Mouse (Mus musculus) limb, embryonic 14.5 days (tissue): ENCODE measurements around the gene Zfp423. TPM values are rescaled to one million over a fixed set of nuclear protein-coding genes. Genes with fewer than 3 reads are reported as not detected.

Experiments
- ATAC-seq: fragments of 200-750 bp; cut with Nextera tagmentation; 2 replicates; pipeline ENCODE4 v1.8.0; 2017; ENCODE audit warnings: low read depth, moderate number of reproducible peaks, moderate TSS enrichment; ENCODE audit not compliant: low FRiP score
- DNase-seq: peaks from one replicate; pipeline ENCODE4 v3.0.0-alpha.2; 2015; ENCODE audit warnings: low spot score
- H3K27ac ChIP-seq: fragments of 300-500 bp; sonication (generic); replicated peaks from 2 replicates; pipeline ENCODE4 v1.5.1; 2014; ENCODE audit warnings: low read depth, mild to moderate bottlenecking, low read length, moderate library complexity, mixed read lengths
- H3K27me3 ChIP-seq: fragments of 300-500 bp; sonication (generic); 2 replicates; pipeline ENCODE4 v1.6.1; 2014; ENCODE audit warnings: low read length, mixed read lengths; ENCODE audit not compliant: control insufficient read depth, insufficient read depth
- H3K36me3 ChIP-seq: fragments of 300-500 bp; sonication (generic); 2 replicates; pipeline ENCODE4 v1.6.1; 2014; ENCODE audit warnings: mild to moderate bottlenecking, low read length, moderate library complexity, mixed read lengths; ENCODE audit not compliant: control insufficient read depth, insufficient read depth
- H3K4me1 ChIP-seq: fragments of 300-500 bp; sonication (generic); 2 replicates; pipeline ENCODE4 v1.6.1; 2014; ENCODE audit warnings: antibody characterized with exemption, low read length, mixed read lengths; ENCODE audit not compliant: control insufficient read depth, insufficient read depth
- H3K4me2 ChIP-seq: fragments of 300-500 bp; sonication (generic); replicated peaks from 2 replicates; pipeline ENCODE4 v1.6.1; 2014; ENCODE audit warnings: low read depth, mild to moderate bottlenecking, low read length, moderate library complexity; ENCODE audit not compliant: severe bottlenecking
- H3K4me3 ChIP-seq: fragments of 300-500 bp; sonication (generic); replicated peaks from 2 replicates; pipeline ENCODE4 v1.5.1; 2014; ENCODE audit warnings: low read length
- H3K9ac ChIP-seq: fragments of 300-500 bp; sonication (generic); 2 replicates; pipeline ENCODE4 v1.6.1; 2014; ENCODE audit warnings: mild to moderate bottlenecking, low read depth, low read length, moderate library complexity; ENCODE audit not compliant: severe bottlenecking
- H3K9me3 ChIP-seq: fragments of 300-500 bp; sonication (generic); 2 replicates; pipeline ENCODE4 v1.6.1; 2016; ENCODE audit warnings: low read length; ENCODE audit not compliant: control insufficient read depth
- POLR2A ChIP-seq: fragments of 200-500 bp; IDR thresholded peaks from 2 replicates; pipeline ENCODE4 v1.8.0; 2012; ENCODE audit warnings: inconsistent platforms, mild to moderate bottlenecking, moderate library complexity, borderline replicate concordance; ENCODE audit not compliant: insufficient read depth, insufficient read length; ENCODE audit errors: extremely low read depth
- WGBS: fragments of 180-500 bp; shearing (Covaris S2); extraction: QIAGEN DNeasy Blood & Tissue Kit; methylation state at CpG from one replicate; pipeline ENCODE4 v1.1.7; 2014; 5-methylcytosine and 5-hydroxymethylcytosine counted together
- polyA plus RNA-seq, 2 experiments: library from polyadenylated mRNA; depleted of rRNA in 1 of 2; stranded (reverse) in 1 of 2; unstranded in 1 of 2; fragments of >200 nt; fragmentation: Nextera tagmentation in 1 of 2; extraction: Ambion mirVana in 1 of 2; gene quantifications; 2 replicates each; pipeline versions ENCODE4 v1.2.1 to v1.2.3; 2012 to 2014

The Zfp423 gene
- polyA plus RNA-seq, 2 experiments: 24.4 to 46.4 TPM

DNA sequence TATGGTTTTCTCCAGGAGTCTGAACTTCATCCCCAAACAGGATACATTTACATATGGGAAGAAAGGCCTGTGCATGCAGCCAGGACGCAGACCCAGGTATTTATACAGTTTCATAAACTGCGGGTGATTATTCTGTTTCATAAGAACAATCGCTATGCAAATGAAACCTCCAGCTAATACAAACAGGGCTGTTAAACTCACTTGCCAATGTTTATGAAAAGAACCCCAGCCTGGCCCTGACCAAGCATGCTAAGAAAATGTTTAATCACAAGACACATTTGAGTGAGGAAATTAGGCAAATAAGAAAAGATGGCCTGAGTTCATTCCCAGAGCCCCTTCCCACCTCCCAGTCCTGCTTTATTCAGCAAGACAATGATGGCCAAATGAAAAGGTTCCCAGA, 22.2 kb downstream of the Zfp423 start:
- H3K27ac ChIP-seq: no peak overlapping the region
- DNase-seq (no peak), ATAC-seq (no peak)
- H3K4me2 ChIP-seq: no peak overlapping the region
- H3K4me1 ChIP-seq: peaks cover 66% of the 10 kb centered on the region
- no peak for TF ChIP-seq POLR2A
- no peaks in the 10 kb centered on the region for H3K27me3 ChIP-seq
- H3K4me3 ChIP-seq: no peak overlapping the region
- no peaks in the 10 kb centered on the region for H3K36me3 ChIP-seq
- H3K9me3 ChIP-seq: no peaks in the 10 kb centered on the region
- 60% methylated on average over 3 of the region's 3 CpGs for whole genome bisulfite sequencing
- no peak overlapping the region for H3K9ac ChIP-seq

DNA sequence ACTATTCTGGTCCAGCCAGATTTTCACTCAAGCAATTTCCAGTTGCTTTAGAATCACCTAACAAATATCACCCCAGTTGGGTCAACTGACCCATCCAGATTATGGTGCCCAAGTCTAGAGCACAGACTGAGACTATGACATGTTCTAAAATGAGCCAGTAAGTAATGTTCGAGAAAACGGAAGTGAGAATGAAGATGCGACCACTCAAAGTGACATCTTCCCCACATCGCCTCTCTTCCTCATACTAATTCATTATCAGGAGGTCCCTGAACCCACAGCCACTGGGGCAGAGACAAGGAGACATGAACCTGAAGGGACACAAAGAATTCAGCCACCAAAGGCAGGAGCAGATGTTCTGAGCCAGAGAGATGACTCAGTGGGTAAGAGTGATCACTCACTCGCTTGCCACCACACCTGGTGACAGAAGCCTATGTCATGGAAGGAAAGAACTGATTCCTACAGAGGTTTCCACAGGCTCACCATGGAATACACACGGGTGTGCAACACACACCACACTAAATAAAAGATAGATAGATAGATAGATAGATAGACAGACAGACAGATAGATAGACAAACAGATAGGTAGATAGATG, 24.2 kb downstream of the Zfp423 start:
- ATAC-seq: no peak
- Histone ChIP-seq H3K4me1 (peaks cover 79% of the 10 kb centered on the region), H3K4me2 (no peak overlapping the region), H3K9me3 (no peaks in the 10 kb centered on the region), H3K27me3 (no peaks in the 10 kb centered on the region), H3K36me3 (no peaks in the 10 kb centered on the region), H3K9ac (no peak overlapping the region), H3K4me3 (no peak overlapping the region), H3K27ac (no peak overlapping the region)
- no peak for DNase-seq
- TF ChIP-seq POLR2A: no peak
- 91% methylated on average over 6 of the region's 6 CpGs for WGBS

DNA sequence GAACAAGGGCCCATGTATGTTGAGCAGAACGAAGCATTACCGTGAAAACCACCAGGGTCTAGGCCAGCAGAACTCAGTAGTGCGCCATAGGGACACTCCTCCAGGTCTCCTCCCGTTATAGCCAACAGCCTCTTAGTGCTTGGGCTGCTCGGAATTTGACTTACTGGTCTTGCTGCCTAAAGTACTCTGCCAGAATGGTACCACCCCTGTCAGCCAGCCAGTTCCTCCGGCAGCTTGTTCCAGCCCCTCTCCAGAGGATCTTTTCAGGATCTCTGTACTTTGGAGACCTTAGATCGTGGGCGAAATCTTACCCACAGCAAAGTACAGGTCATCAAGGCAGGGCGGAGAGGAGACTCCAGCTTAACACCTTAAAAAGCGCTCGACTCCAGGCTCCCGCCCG, 25.2 kb downstream of the Zfp423 start:
- Histone ChIP-seq H3K9me3 (no peaks in the 10 kb centered on the region), H3K27ac (no peak overlapping the region; the same call in 1 of the 2 replicates), H3K36me3 (no peaks in the 10 kb centered on the region), H3K4me2 (no peak overlapping the region), H3K27me3 (no peaks in the 10 kb centered on the region), H3K4me3 (no peak overlapping the region), H3K4me1 (peaks cover 76% of the 10 kb centered on the region), H3K9ac (no peak overlapping the region)
- WGBS: 53% methylated on average over 13 of the region's 13 CpGs
- DNase-seq: no peak
- no peak for ATAC-seq
- TF ChIP-seq POLR2A: no peak

DNA sequence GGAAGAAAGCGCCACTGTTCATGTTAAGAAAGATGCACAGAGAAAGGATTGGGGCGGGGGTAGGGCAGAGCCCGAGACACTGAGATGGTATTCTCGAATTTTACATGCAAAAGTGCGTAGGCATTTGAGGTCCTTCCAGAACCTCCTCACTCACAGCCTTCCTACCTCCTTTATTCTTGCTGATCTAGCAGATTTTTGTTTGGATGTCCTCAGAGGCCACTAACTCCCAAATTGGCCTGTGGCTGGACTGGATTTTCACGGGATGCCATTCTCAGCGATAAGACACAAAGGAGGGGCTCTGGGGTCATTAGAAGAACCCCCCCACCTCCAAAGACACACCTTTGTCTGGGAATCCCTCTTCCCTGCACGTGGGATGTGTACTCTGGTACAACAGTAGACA, 25.6 kb downstream of the Zfp423 start:
- Histone ChIP-seq H3K4me1 (peaks cover 75% of the 10 kb centered on the region), H3K9me3 (no peaks in the 10 kb centered on the region), H3K4me2 (no peak overlapping the region), H3K9ac (no peak overlapping the region), H3K27me3 (no peaks in the 10 kb centered on the region), H3K4me3 (no peak overlapping the region), H3K36me3 (no peaks in the 10 kb centered on the region), H3K27ac (no peak overlapping the region)
- no peak for TF ChIP-seq POLR2A
- no peak for ATAC-seq
- DNase-seq: no peak
- WGBS: 62% methylated on average over 8 of the region's 8 CpGs

DNA sequence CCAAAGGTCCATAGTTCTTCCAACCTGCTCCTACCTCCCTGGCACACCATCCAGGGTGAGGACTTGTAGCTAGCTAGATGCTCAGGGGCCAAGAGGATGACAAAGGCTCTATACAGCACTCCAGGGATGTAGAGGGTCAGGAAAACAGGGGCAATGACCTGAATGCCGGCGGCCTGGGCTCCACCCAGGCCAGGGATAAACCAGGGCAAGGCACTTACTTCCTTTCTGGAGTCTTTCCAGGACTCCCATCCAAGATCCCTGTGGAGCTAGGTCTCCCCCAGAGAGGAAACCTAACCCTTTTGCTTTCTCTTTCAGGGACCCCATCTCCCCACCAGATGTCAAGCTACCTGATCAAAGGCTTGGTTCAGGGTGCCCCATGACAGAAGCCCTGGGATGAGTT, 30.5 kb downstream of the Zfp423 start:
- Histone ChIP-seq H3K36me3 (no peaks in the 10 kb centered on the region), H3K27me3 (no peaks in the 10 kb centered on the region), H3K4me3 (no peak overlapping the region), H3K9ac (no peak overlapping the region), H3K27ac (no peak overlapping the region), H3K4me2 (no peak overlapping the region), H3K9me3 (no peaks in the 10 kb centered on the region), H3K4me1 (peaks cover 78% of the 10 kb centered on the region)
- DNase-seq (no peak), ATAC-seq (no peak)
- 35% methylated on average over 2 of the region's 2 CpGs for WGBS
- TF ChIP-seq POLR2A: no peak

DNA sequence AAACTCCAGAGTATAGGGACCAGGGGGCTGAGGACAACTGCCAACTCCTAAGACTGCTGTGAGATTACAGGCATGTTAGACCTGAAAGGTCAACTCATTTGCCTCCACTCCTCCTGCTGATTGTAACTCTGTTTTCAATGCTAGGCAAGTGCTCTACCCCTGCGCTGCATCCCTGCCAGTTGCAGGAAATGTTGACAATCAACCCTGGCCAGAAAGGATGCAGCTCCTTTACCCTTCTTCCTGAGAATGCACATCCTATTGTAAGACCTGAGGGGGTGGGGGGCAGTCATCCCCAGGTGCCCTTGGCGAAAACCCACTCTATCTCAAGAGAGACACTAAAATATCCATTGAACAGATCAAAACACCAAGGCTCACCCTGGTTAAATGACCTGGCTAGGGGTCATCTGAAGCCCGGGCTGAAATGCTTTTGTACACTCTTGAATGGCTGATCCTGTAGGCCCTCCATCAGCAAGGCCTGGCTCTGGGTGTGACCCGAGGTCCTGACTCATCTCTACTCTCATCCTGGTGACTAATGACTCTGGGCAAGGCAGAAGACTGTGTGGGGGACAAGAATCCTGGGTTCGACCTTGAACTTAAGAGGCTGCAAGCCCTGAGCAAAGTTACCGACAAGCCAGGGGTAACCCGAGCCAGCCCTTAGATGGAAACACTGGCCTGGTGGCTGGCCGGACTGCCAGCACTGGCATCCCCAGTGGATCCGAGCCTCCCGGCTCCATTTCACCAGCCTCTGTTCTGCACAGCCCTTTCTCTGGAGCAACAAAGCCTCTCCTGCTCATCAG, 32.2 kb downstream of the Zfp423 start:
- Histone ChIP-seq H3K36me3 (no peaks in the 10 kb centered on the region), H3K9ac (no peak overlapping the region), H3K4me2 (no peak overlapping the region), H3K27me3 (no peaks in the 10 kb centered on the region), H3K9me3 (no peaks in the 10 kb centered on the region), H3K4me1 (peaks cover 73% of the 10 kb centered on the region), H3K27ac (peak overlapping the region; percentile 62; the same call in 1 of the 2 replicates), H3K4me3 (no peak overlapping the region)
- 63% methylated on average over 10 of the region's 10 CpGs for whole genome bisulfite sequencing
- no peak for DNase-seq
- ATAC-seq: no peak
- TF ChIP-seq POLR2A: no peak
